Mouse (Mus musculus): Measurements from ENCODE around the gene Phf7. TPM values are rescaled to one million over a fixed set of nuclear protein-coding genes. Genes with fewer than 3 reads are reported as not detected.
A peak's percentile ranks its signal among the peaks of the same experiment; 100 is the strongest.

The Phf7 gene
- polyA plus RNA-seq, 1 experiment from 2014 or later = 14.4 TPM

GRCm38 (mm10) chr14:31197547-31198516 lies 53.3 kb downstream of the Phf7 start:
- peaks cover 93% of the 10 kb centered on the region for H3K36me3 ChIP-seq (ENCODE audit: control insufficient read depth, insufficient read depth, low read length)
- no peak overlapping the region for H3K27ac ChIP-seq (ENCODE audit: low read depth)

DNA sequence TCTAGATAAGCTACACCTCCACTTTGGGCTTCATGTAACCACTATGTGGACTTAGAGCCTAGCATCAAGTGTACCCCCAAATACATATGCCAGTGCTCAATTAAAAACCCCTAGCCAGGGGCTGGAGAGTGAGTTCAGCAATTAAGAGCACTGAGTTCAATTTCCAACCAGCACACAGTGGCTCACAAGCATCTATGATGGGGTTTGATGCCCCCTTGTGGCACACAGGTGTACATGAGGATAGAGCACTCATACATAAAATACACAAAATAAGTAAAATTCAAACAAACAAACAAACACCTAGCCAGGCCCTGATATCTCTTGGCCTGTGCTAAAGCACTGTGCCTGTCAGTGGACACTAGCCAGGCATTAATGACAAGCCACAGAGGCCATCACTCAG lies 55.1 kb downstream of the Phf7 start:
- Histone ChIP-seq H3K4me1 (replicated peaks; ENCODE audit: control insufficient read depth, insufficient read depth, low read length) (peaks cover 5% of the 10 kb centered on the region; the same call in 1 of the 2 replicates), H3K9ac (ENCODE audit: low read length) (no peak overlapping the region), H3K36me3 (ENCODE audit: control insufficient read depth, insufficient read depth, low read length) (peaks cover 93% of the 10 kb centered on the region), H3K4me3 (ENCODE audit: low read depth, low read length) (no peak overlapping the region), H3K27me3 (replicated peaks; ENCODE audit: control insufficient read depth, insufficient read depth, low read length) (no peaks in the 10 kb centered on the region), H3K4me2 (ENCODE audit: low read length) (no peak overlapping the region), H3K9me3 (ENCODE audit: control insufficient read depth, low read length) (no peaks in the 10 kb centered on the region), H3K27ac (ENCODE audit: low read depth) (no peak overlapping the region)
- DNase-seq (ENCODE audit: low spot score) = no peak
- ATAC-seq (replicated peaks; ENCODE audit: low FRiP score, low TSS enrichment, low read depth) = no peak

More at GRCm38 (mm10) chr14:31197547-31198516, 53.3 kb downstream of the Phf7 start:
- Histone ChIP-seq H3K9ac (ENCODE audit: low read length) (no peak overlapping the region), H3K27me3 (replicated peaks; ENCODE audit: control insufficient read depth, insufficient read depth, low read length) (no peaks in the 10 kb centered on the region), H3K4me2 (ENCODE audit: low read length) (no peak overlapping the region), H3K9me3 (ENCODE audit: control insufficient read depth, low read length) (no peaks in the 10 kb centered on the region), H3K4me1 (replicated peaks; ENCODE audit: control insufficient read depth, insufficient read depth, low read length) (peaks cover 5% of the 10 kb centered on the region; the same call in 1 of the 2 replicates), H3K4me3 (ENCODE audit: low read depth, low read length) (no peak overlapping the region)
- 0 out of 2 replicates have a peak, but pooled peaks have one; percentile 57 for ATAC-seq (replicated peaks; ENCODE audit: low FRiP score, low TSS enrichment, low read depth)
- WGBS = 79% methylated on average over 16 of the region's 16 CpGs
- DNase-seq (ENCODE audit: low spot score) = no peak

- no peak for ATAC-seq (replicated peaks; ENCODE audit: low FRiP score, low TSS enrichment, low read depth)
Observed at GRCm38 (mm10) chr14:31195521-31195920, 55.6 kb downstream of the Phf7 start.

DNA sequence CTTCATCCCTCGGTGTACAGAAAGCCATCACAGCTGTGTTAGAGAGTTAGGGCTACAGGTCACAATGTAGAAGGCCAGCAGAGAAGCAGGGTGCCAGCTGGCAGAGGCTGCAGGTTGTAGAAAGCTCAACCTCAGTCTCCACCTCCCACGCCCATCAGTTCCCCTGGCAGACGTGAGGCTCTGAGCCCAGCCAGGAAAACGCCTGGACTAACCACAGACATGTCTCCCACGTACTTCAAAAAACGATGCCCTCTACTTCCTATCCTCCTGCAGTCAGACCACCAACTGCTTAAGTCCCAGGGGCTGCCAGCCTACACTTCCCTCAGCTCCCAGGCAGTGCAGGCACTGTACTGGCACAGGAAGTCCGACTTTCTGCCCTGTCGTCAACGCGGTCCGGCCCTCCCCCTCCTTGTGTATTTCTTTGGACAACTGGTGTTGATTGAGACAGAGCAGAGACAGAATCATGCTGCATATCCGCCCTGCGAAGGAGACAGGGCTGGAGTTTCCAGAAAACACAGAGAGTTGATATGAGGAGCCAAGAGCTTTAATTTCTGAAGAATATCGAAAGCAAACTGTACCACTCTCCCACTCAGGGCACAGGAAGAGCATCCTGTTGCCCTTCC lies 56.1 kb downstream of the Phf7 start:
- H3K9me3 ChIP-seq (ENCODE audit: control insufficient read depth, low read length) = no peaks in the 10 kb centered on the region
- no peaks in the 10 kb centered on the region for H3K27me3 ChIP-seq (replicated peaks; ENCODE audit: control insufficient read depth, insufficient read depth, low read length)
- DNase-seq (ENCODE audit: low spot score) (no peak), ATAC-seq (replicated peaks; ENCODE audit: low FRiP score, low TSS enrichment, low read depth) (no peak)
- no peak overlapping the region for H3K9ac ChIP-seq (ENCODE audit: low read length)
- 57% methylated on average over 14 of the region's 14 CpGs for WGBS
- no peak overlapping the region for H3K4me2 ChIP-seq (ENCODE audit: low read length)
- no peak overlapping the region for H3K27ac ChIP-seq (ENCODE audit: low read depth)
- H3K36me3 ChIP-seq (ENCODE audit: control insufficient read depth, insufficient read depth, low read length) = peaks cover 93% of the 10 kb centered on the region
- H3K4me3 ChIP-seq (ENCODE audit: low read depth, low read length) = no peak overlapping the region
- peaks cover 5% of the 10 kb centered on the region; the same call in 1 of the 2 replicates for H3K4me1 ChIP-seq (replicated peaks; ENCODE audit: control insufficient read depth, insufficient read depth, low read length)

More at GRCm38 (mm10) chr14:31195521-31195920, 55.6 kb downstream of the Phf7 start:
- Histone ChIP-seq H3K4me1 (replicated peaks; ENCODE audit: control insufficient read depth, insufficient read depth, low read length) (peaks cover 5% of the 10 kb centered on the region; the same call in 1 of the 2 replicates), H3K36me3 (ENCODE audit: control insufficient read depth, insufficient read depth, low read length) (peaks cover 93% of the 10 kb centered on the region), H3K27ac (ENCODE audit: low read depth) (no peak overlapping the region), H3K4me2 (ENCODE audit: low read length) (no peak overlapping the region), H3K4me3 (ENCODE audit: low read depth, low read length) (no peak overlapping the region), H3K9ac (ENCODE audit: low read length) (no peak overlapping the region), H3K9me3 (ENCODE audit: control insufficient read depth, low read length) (no peaks in the 10 kb centered on the region), H3K27me3 (replicated peaks; ENCODE audit: control insufficient read depth, insufficient read depth, low read length) (no peaks in the 10 kb centered on the region)
- no peak for DNase-seq (ENCODE audit: low spot score)
- WGBS = 90% methylated on average over 4 of the region's 4 CpGs

- 83% methylated on average over 2 of the region's 2 CpGs for WGBS
- H3K9me3 ChIP-seq (ENCODE audit: control insufficient read depth, low read length) = no peaks in the 10 kb centered on the region
- no peak overlapping the region for H3K4me3 ChIP-seq (ENCODE audit: low read depth, low read length)
- H3K27me3 ChIP-seq (replicated peaks; ENCODE audit: control insufficient read depth, insufficient read depth, low read length) = no peaks in the 10 kb centered on the region
- peaks cover 5% of the 10 kb centered on the region; the same call in 1 of the 2 replicates for H3K4me1 ChIP-seq (replicated peaks; ENCODE audit: control insufficient read depth, insufficient read depth, low read length)
- DNase-seq (ENCODE audit: low spot score) (no peak), ATAC-seq (replicated peaks; ENCODE audit: low FRiP score, low TSS enrichment, low read depth) (no peak)
- H3K27ac ChIP-seq (ENCODE audit: low read depth) = no peak overlapping the region
- H3K4me2 ChIP-seq (ENCODE audit: low read length) = no peak overlapping the region
- H3K9ac ChIP-seq (ENCODE audit: low read length) = no peak overlapping the region
- peaks cover 93% of the 10 kb centered on the region for H3K36me3 ChIP-seq (ENCODE audit: control insufficient read depth, insufficient read depth, low read length)
Observed at GRCm38 (mm10) chr14:31194441-31194840, 56.7 kb downstream of the Phf7 start.

DNA sequence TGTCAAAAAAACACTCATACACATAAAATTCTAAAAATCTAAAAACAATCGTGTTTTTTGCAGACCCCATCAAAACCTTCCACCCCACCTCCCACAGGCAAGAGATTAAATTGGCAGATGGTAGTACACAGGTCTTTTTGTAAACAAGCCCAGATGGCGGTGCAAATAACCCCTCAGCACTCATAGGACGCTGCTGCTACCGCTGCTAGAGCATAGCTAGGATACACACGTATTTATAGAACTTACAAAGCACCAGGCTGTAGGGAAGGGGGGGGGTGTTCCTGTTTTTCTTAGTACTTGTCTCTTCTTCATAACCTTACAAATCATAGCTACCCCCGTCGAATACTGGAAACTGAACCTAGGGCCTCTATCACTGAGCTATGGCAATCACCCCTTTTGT lies 57.3 kb downstream of the Phf7 start:
- peaks cover 93% of the 10 kb centered on the region for H3K36me3 ChIP-seq (ENCODE audit: control insufficient read depth, insufficient read depth, low read length)
- 74% methylated on average over 7 of the region's 7 CpGs for WGBS

GRCm38 (mm10) chr14:31191936-31192335 lies 59.2 kb downstream of the Phf7 start:
- H3K27ac ChIP-seq (ENCODE audit: low read depth) = no peak overlapping the region
- no peaks in the 10 kb centered on the region for H3K9me3 ChIP-seq (ENCODE audit: control insufficient read depth, low read length)
- H3K36me3 ChIP-seq (ENCODE audit: control insufficient read depth, insufficient read depth, low read length) = peaks cover 95% of the 10 kb centered on the region
- H3K4me3 ChIP-seq (ENCODE audit: low read depth, low read length) = no peak overlapping the region
- H3K27me3 ChIP-seq (replicated peaks; ENCODE audit: control insufficient read depth, insufficient read depth, low read length) = no peaks in the 10 kb centered on the region
- H3K9ac ChIP-seq (ENCODE audit: low read length) = no peak overlapping the region
- WGBS = 70% methylated on average over 2 of the region's 2 CpGs
- no peak overlapping the region for H3K4me2 ChIP-seq (ENCODE audit: low read length)
- no peak for ATAC-seq (replicated peaks; ENCODE audit: low FRiP score, low TSS enrichment, low read depth)
- DNase-seq (ENCODE audit: low spot score) = no peak
- H3K4me1 ChIP-seq (replicated peaks; ENCODE audit: control insufficient read depth, insufficient read depth, low read length) = peaks cover 5% of the 10 kb centered on the region; the same call in 1 of the 2 replicates

More for the DNA sequence above, 57.3 kb downstream of the Phf7 start:
- Histone ChIP-seq H3K4me1 (replicated peaks; ENCODE audit: control insufficient read depth, insufficient read depth, low read length) (peaks cover 5% of the 10 kb centered on the region; the same call in 1 of the 2 replicates), H3K4me3 (ENCODE audit: low read depth, low read length) (no peak overlapping the region), H3K27ac (ENCODE audit: low read depth) (no peak overlapping the region), H3K27me3 (replicated peaks; ENCODE audit: control insufficient read depth, insufficient read depth, low read length) (no peaks in the 10 kb centered on the region), H3K4me2 (ENCODE audit: low read length) (no peak overlapping the region), H3K9ac (ENCODE audit: low read length) (no peak overlapping the region), H3K9me3 (ENCODE audit: control insufficient read depth, low read length) (no peaks in the 10 kb centered on the region)
- DNase-seq (ENCODE audit: low spot score) = no peak
- no peak for ATAC-seq (replicated peaks; ENCODE audit: low FRiP score, low TSS enrichment, low read depth)

DNA sequence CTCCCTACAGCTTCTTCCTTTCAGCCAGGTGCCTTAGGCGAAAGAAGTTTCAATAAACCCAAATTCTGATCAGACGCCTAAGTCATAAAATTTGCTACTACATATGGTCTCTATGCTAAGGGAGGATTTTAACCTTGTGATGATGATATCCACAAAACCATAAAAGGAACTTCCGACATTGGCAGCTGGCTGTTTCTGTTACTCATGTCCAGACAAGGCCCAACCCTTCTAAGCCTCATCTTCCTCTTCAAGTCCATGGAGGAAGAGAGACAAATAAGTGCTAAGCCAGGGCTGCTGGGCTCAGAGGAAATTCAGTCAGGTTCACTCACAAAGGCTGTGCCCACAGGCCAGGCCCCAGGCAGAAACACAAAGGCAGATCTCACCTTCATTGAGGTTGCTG lies 61.8 kb downstream of the Phf7 start:
- H3K4me3 ChIP-seq (ENCODE audit: low read depth, low read length) = no peak overlapping the region
- no peaks in the 10 kb centered on the region for H3K27me3 ChIP-seq (replicated peaks; ENCODE audit: control insufficient read depth, insufficient read depth, low read length)
- no peak overlapping the region; the same call in 1 of the 2 replicates for H3K27ac ChIP-seq (ENCODE audit: low read depth)
- no peak for DNase-seq (ENCODE audit: low spot score)
- H3K9ac ChIP-seq (ENCODE audit: low read length) = no peak overlapping the region
- H3K36me3 ChIP-seq (ENCODE audit: control insufficient read depth, insufficient read depth, low read length) = peaks cover 100% of the 10 kb centered on the region
- ATAC-seq (replicated peaks; ENCODE audit: low FRiP score, low TSS enrichment, low read depth) = no peak
- H3K4me2 ChIP-seq (ENCODE audit: low read length) = no peak overlapping the region
- H3K9me3 ChIP-seq (ENCODE audit: control insufficient read depth, low read length) = no peaks in the 10 kb centered on the region
- 88% methylated on average over 3 of the region's 3 CpGs for WGBS
- no peaks in the 10 kb centered on the region for H3K4me1 ChIP-seq (replicated peaks; ENCODE audit: control insufficient read depth, insufficient read depth, low read length)
